Mouse (Mus musculus) T-helper 17 cell (primary cell): ENCODE results near the gene Gm8108.

Source experiments
- in situ Hi-C, 2 experiments: fragments of 300-600 bp; cut with MboI, MseI; formaldehyde crosslinking; loops; 1 replicate in 1 of 2; 2 replicates in 1 of 2; pipeline ENCODE4 v1.15.1; 2025; ENCODE audit warnings: high pct_unique_total_duplicates in 2 of 2

Gm8108 gene

GRCm38 (mm10) chr14:4110426-4110825, at the start of gene Gm8108:
TSS of gene Gm8108 (plus strand) at chr14:4110526.
- in situ Hi-C loops, result loop anchor here in 1 of 2 experiments (25.0 kb wide), 1 partner anchor 1277 kb away; the partner anchor contains the start of gene Gm3500

- in situ Hi-C loops, result loop anchor here in 1 of 2 experiments (5.0 kb wide), 1 partner anchor 1973 kb away; the partner anchor contains the start of gene Gm6337
These were observed 26.5 kb upstream of the Gm8108 start, which contains the start of gene Gm3115 for GRCm38 (mm10) chr14:4083820-4084219. TSS of gene Gm3115 (plus strand) at chr14:4084120.

GRCm38 (mm10) chr14:4141646-4142045, 31.3 kb downstream of the Gm8108 start:
- in situ Hi-C loops, result loop anchor here in 1 of 2 experiments (10.0 kb wide), 1 partner anchor 1703 kb away; no protein-coding TSS in a partner anchor

GRCm38 (mm10) chr14:4164730-4165129, 54.4 kb downstream of the Gm8108 start, which contains the start of gene Gm3127:
TSS of gene Gm3127 (plus strand) at chr14:4165030.
- in situ Hi-C loops, result loop anchor here in 1 of 2 experiments (25.0 kb wide), 1 partner anchor 1423 kb away; no protein-coding TSS in a partner anchor

- in situ Hi-C loops, result loop anchor here in 1 of 2 experiments (5.0 to 25.0 kb wide), 2 partner anchors 235 to 370 kb away; partner anchors contain the start of gene Gm3002
These were observed 71.7 kb downstream of the Gm8108 start for GRCm38 (mm10) chr14:4182030-4182429.
